Mouse (Mus musculus) midbrain, embryonic 10.5 days (tissue): Measurements from ENCODE around the gene Ltn1. TPM values are rescaled to one million over a fixed set of nuclear protein-coding genes. Genes with fewer than 3 reads are reported as not detected.

ENCODE experiments used
- DNase-seq: peaks from one replicate; pipeline ENCODE4 v3.0.0-alpha.2; 2017; ENCODE audit warnings: low spot score
- H3K27ac ChIP-seq: fragments of 300-500 bp; sonication (generic); replicated peaks from 2 replicates; pipeline ENCODE4 v1.5.1; 2016; ENCODE audit warnings: mild to moderate bottlenecking
- H3K27me3 ChIP-seq: fragments of 300-500 bp; sonication (generic); 2 replicates; pipeline ENCODE4 v1.6.1; 2016; ENCODE audit warnings: low read depth, mild to moderate bottlenecking; ENCODE audit not compliant: poor library complexity, severe bottlenecking
- H3K36me3 ChIP-seq: fragments of 300-500 bp; sonication (generic); 2 replicates; pipeline ENCODE4 v1.6.1; 2016; ENCODE audit warnings: mild to moderate bottlenecking, moderate library complexity
- H3K4me1 ChIP-seq: fragments of 300-500 bp; sonication (generic); 2 replicates; pipeline ENCODE4 v1.6.1; 2016
- H3K4me3 ChIP-seq: fragments of 300-500 bp; sonication (generic); 2 replicates; pipeline ENCODE4 v1.5.1; 2016; ENCODE audit warnings: mild to moderate bottlenecking, moderate library complexity
- H3K9me3 ChIP-seq: fragments of 300-500 bp; sonication (generic); replicated peaks from 2 replicates; pipeline ENCODE4 v1.6.1; 2016; ENCODE audit warnings: mild to moderate bottlenecking
- WGBS: fragments of 180-500 bp; shearing (Covaris S2); methylation state at CpG from one replicate; pipeline ENCODE4 v1.1.7; 2016; 5-methylcytosine and 5-hydroxymethylcytosine counted together
- polyA plus RNA-seq: library from polyadenylated mRNA; unstranded; fragments of >200 nt; fragmentation: Nextera tagmentation; extraction: Ambion mirVana; gene quantifications from 2 replicates; pipeline ENCODE4 v1.2.1, GENCODE M21; 2016

The Ltn1 gene
- polyA plus RNA-seq, 1 experiment from 2014 or later, result 25.4 TPM

- H3K36me3 ChIP-seq, result no peaks in the 10 kb centered on the region
- H3K4me1 ChIP-seq, result peaks cover 16% of the 10 kb centered on the region
- peak within 1 kb of the TSS; percentile 96 for H3K27ac ChIP-seq
- peak within 1 kb of the TSS; percentile 84 for H3K4me3 ChIP-seq
- H3K9me3 ChIP-seq, result no peaks in the 10 kb centered on the region
- no peaks in the 10 kb centered on the region for H3K27me3 ChIP-seq
- WGBS, result under 1% methylated on average over 38 of the region's 38 CpGs
- peak; percentile 92 for DNase-seq
Measured at GRCm38 (mm10) chr16:87440184-87440686, 7.8 kb upstream of the Ltn1 start, which contains the start of gene Rwdd2b. Gene Rwdd2b (minus strand): TSS chr16:87440573.

DNA sequence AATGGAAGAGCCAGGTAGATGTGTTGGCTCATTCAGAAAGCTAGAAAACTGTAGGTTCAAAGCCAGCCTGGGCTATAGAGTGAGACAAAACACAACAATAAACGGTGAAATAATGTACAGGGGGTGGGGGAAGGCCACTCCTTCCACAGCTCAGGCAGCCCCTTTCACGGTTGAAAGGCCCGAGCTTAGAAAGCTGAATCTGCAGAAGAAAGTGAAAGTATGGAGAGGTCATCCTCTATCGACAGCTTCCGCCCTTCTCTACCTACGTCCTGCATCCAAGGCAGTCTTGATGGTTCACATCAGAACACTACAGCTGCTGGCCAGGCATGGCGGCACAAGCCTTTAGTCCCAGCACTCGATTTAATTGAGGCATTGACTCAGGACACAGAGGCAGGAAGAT is 6.3 kb upstream of the Ltn1 start:
- no peak for DNase-seq
- 0 out of 2 replicates have a peak, but pooled peaks cover 3% of the 10 kb centered on the region for H3K36me3 ChIP-seq
- peaks cover 16% of the 10 kb centered on the region for H3K4me1 ChIP-seq
- H3K4me3 ChIP-seq, result no peak overlapping the region
- no peak overlapping the region for H3K27ac ChIP-seq
- WGBS, result 92% methylated on average over 8 of the region's 8 CpGs
- H3K9me3 ChIP-seq, result no peaks in the 10 kb centered on the region
- H3K27me3 ChIP-seq, result no peaks in the 10 kb centered on the region

GRCm38 (mm10) chr16:87437096-87437495 is 4.7 kb upstream of the Ltn1 start:
- H3K4me1 ChIP-seq, result peaks cover 17% of the 10 kb centered on the region
- no peaks in the 10 kb centered on the region for H3K27me3 ChIP-seq
- H3K9me3 ChIP-seq, result no peaks in the 10 kb centered on the region
- no peak overlapping the region for H3K27ac ChIP-seq
- no peak overlapping the region for H3K4me3 ChIP-seq
- 0 out of 2 replicates have a peak, but pooled peaks cover 3% of the 10 kb centered on the region for H3K36me3 ChIP-seq
- 94% methylated on average over 21 of the region's 21 CpGs for WGBS
- no peak for DNase-seq

DNA sequence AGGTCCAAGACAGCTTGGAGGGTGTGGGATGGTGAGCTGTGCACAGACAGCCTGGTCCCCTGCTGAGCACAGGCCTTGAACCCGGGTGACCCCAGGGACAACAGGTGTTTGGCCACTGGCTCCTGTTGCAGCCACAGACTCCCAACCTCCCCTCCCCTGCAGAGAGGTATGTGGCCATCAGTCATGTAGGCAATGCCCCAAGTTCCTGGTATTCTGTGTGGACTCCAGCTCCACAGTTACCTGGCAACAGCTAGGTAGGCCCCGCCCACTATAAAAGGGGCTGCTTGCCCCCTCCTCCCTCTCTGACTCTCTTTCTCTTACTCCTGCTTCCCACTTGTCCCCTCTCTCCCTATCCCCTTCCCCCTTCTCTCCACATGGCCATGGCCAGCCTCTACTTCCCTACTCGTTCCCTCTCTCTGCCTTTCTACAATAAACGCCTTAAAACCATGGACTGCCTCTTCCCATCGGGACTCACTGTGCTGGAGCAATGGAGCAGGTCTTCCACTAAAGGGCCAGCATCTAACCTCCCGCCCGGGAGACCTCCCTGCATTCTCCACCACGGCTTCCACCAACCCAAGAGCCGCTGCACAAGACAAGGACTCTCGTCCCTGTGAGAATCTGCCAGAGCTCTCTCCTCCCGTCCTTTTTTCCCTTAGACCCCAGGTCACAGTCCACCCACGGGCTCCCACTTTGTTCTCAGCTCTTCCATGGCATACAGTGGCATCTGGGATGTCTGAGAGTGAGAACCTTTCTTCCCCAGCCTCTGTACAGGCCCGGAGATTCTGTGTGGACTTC is 3.2 kb upstream of the Ltn1 start:
- WGBS, result 86% methylated on average over 13 of the region's 13 CpGs
- no peaks in the 10 kb centered on the region for H3K9me3 ChIP-seq
- peaks cover 19% of the 10 kb centered on the region for H3K4me1 ChIP-seq
- H3K27ac ChIP-seq, result no peak overlapping the region
- H3K4me3 ChIP-seq, result no peak overlapping the region
- 0 out of 2 replicates have a peak, but pooled peaks cover 3% of the 10 kb centered on the region for H3K36me3 ChIP-seq
- DNase-seq, result no peak
- H3K27me3 ChIP-seq, result no peaks in the 10 kb centered on the region

GRCm38 (mm10) chr16:87434946-87435345 is 2.5 kb upstream of the Ltn1 start:
- 90% methylated on average over 6 of the region's 6 CpGs for WGBS
- Histone ChIP-seq H3K27me3 (no peaks in the 10 kb centered on the region), H3K4me1 (peaks cover 18% of the 10 kb centered on the region), H3K4me3 (no peak overlapping the region), H3K27ac (no peak overlapping the region), H3K9me3 (no peaks in the 10 kb centered on the region), H3K36me3 (0 out of 2 replicates have a peak, but pooled peaks cover 3% of the 10 kb centered on the region)
- DNase-seq, result no peak

DNA sequence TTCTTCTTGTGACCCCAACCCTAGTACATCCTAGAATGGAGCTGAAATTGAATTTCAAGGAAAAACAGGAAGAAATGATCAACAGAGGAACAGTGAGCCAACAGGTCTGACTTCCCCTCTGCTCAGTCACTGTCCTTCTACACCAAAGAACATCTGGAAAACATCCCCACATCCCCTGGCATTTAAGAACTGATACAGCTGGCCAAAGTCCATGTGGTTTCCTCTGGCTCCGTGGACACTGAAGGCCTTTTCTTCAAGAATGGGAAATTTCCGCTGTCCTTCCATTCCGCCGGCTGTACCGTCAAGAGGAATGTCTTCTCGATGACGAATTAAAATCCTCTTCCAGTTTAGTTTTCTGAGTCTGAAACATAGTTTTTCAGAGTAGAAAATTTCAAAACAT is 1.9 kb upstream of the Ltn1 start:
- DNase-seq, result no peak
- Histone ChIP-seq H3K9me3 (no peaks in the 10 kb centered on the region), H3K27me3 (no peaks in the 10 kb centered on the region), H3K27ac (no peak overlapping the region), H3K4me1 (peaks cover 12% of the 10 kb centered on the region), H3K4me3 (no peak overlapping the region), H3K36me3 (0 out of 2 replicates have a peak, but pooled peaks cover 3% of the 10 kb centered on the region)
- WGBS, result 95% methylated on average over 7 of the region's 7 CpGs

DNA sequence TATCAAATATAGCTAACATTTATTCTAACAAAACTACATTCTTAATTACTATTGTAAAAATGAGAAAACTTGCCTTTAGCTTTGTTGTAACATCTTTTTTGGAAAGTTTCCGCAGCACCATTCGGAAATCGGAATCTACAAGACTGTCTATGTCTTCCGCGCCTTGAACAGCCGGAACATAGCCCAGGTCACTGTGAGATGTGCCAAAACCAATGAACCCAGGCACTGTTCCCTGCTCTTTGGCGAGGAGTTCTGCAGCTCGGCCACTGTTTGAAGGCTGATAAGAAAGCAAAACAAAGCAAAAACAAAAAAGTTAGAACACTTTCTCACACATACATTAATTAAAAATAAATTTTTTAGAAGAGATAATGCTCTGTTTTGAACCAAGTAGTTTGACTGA is 4.9 kb downstream of the Ltn1 start:
- WGBS, result 98% methylated on average over 8 of the region's 8 CpGs
- Histone ChIP-seq H3K36me3 (peaks cover 51% of the 10 kb centered on the region), H3K4me3 (no peak overlapping the region), H3K27ac (no peak overlapping the region), H3K4me1 (peaks cover 12% of the 10 kb centered on the region), H3K9me3 (peaks cover 2% of the 10 kb centered on the region), H3K27me3 (no peaks in the 10 kb centered on the region)
- DNase-seq, result no peak

- H3K9me3 ChIP-seq, result peaks cover 21% of the 10 kb centered on the region
- WGBS, result 93% methylated on average over 8 of the region's 8 CpGs
- no peak for DNase-seq
- peaks cover 100% of the 10 kb centered on the region for H3K36me3 ChIP-seq
- H3K27ac ChIP-seq, result no peak overlapping the region
- H3K4me1 ChIP-seq, result no peaks in the 10 kb centered on the region
- H3K27me3 ChIP-seq, result no peaks in the 10 kb centered on the region
- no peak overlapping the region for H3K4me3 ChIP-seq
Measured at GRCm38 (mm10) chr16:87420662-87421061, 11.8 kb downstream of the Ltn1 start.

DNA sequence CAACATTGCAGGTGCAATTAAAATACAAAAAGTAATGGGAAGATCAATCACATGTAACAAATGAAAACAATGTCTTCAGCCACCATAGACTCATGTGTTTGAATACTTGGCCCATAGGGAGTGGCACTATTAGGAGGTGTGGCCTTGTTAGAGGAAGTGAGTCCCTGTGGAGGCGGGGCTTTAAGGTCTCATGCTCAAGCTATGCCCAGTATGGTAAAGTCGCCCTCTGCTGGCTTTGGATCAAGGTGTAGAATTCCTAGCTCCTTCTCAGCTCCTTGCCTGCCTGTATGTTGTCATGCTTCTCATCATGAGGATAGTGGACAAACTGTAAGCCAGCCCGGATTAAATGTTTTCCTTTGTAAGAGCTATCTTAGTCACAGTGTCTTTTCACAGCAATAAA is 27.4 kb downstream of the Ltn1 start:
- DNase-seq, result no peak
- Histone ChIP-seq H3K27ac (no peak overlapping the region), H3K4me3 (no peak overlapping the region), H3K27me3 (no peaks in the 10 kb centered on the region), H3K4me1 (no peaks in the 10 kb centered on the region), H3K36me3 (peaks cover 98% of the 10 kb centered on the region), H3K9me3 (no peaks in the 10 kb centered on the region)
- WGBS, result 76% methylated on average over 3 of the region's 3 CpGs

DNA sequence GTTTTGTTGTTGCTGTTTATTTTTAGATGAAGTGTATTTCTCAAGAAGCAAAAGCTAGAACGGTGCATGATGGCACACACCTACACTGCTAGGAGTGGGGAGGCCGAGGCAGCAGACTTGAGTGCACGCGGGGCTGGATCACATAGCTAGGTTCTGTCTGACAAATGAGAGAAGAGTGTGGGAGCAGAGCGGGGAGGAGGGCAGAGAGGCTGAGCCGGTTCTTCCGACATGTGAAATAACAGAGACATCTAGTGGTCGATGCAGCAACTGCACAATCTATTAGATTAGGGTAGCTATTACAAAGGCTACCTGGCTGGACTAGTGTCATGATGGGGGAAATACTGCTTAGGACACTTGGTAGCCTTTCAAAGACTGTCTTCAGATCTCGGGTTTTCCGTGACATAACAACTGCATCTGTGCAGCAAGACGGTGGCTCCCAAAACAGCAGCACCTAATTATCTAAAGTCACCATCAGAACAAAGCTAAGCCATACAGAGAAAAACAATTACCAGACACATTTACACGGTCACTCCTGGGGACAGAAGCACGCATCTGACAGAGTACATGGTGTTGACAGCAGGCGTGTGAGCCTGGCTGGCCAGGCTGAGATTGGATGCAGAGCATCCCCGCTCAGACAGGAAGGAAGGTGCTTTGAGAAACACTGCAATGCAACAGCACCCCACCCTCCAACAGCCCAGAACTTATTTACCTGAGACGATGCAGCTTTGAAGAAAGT is 38.4 kb downstream of the Ltn1 start:
- H3K36me3 ChIP-seq, result peaks cover 73% of the 10 kb centered on the region
- no peaks in the 10 kb centered on the region for H3K9me3 ChIP-seq
- no peaks in the 10 kb centered on the region for H3K4me1 ChIP-seq
- WGBS, result 61% methylated on average over 16 of the region's 16 CpGs
- H3K4me3 ChIP-seq, result no peak overlapping the region
- no peaks in the 10 kb centered on the region for H3K27me3 ChIP-seq
- H3K27ac ChIP-seq, result no peak overlapping the region
- DNase-seq, result peak; percentile 48

- H3K27ac ChIP-seq, result no peak overlapping the region
- no peak overlapping the region for H3K4me3 ChIP-seq
- 98% methylated on average over 3 of the region's 3 CpGs for WGBS
- peaks cover 74% of the 10 kb centered on the region for H3K36me3 ChIP-seq
- no peak for DNase-seq
- H3K27me3 ChIP-seq, result no peaks in the 10 kb centered on the region
- no peaks in the 10 kb centered on the region for H3K9me3 ChIP-seq
- H3K4me1 ChIP-seq, result no peaks in the 10 kb centered on the region
Measured at GRCm38 (mm10) chr16:87387444-87387977, 44.9 kb downstream of the Ltn1 start.

- Histone ChIP-seq H3K9me3 (no peaks in the 10 kb centered on the region), H3K36me3 (peaks cover 92% of the 10 kb centered on the region), H3K27ac (no peak overlapping the region), H3K4me1 (no peaks in the 10 kb centered on the region), H3K27me3 (no peaks in the 10 kb centered on the region), H3K4me3 (no peak overlapping the region)
- 84% methylated on average over 2 of the region's 2 CpGs for WGBS
- DNase-seq, result no peak
Measured at GRCm38 (mm10) chr16:87384366-87384765, 48.0 kb downstream of the Ltn1 start.
